Mouse (Mus musculus): Measurements from ENCODE around the gene Gpc3. TPM values are rescaled to one million over a fixed set of nuclear protein-coding genes. Genes with fewer than 3 reads are reported as not detected.
"Not testable (repeated sequence)": the region's sequence is repeated elsewhere in the genome, so short reads cannot be mapped to it uniquely, and the experiment has no call there.

Gene Gpc3
- total RNA-seq, 1 experiment = 61.9 TPM

DNA sequence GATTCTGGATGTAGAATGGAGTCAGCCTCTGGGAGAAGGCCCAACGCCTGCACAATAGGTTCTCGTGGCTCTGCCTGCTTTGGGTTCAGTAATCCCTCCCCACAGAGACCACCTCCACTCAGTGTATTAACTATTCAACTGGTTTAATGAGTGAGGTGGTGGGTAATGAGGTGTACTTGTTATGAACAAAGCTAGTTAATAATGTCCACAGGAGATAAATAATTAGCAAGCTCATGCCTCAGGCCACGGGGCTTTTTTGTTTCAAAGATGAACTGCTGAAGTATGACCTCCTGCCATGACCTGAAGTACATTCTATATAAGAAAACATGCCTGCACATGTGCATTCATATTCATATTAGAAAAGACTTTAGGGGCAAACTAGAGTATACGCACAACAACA, 260.8 kb downstream of the Gpc3 start:
- TF ChIP-seq ZNF384 (IDR thresholded peaks at IDR 0.05; ENCODE audit: low read depth, low read length) = no peak
- no peak for TF ChIP-seq MAFK (IDR thresholded peaks at IDR 0.05; ENCODE audit: insufficient read depth, low read depth, low read length)
- no peak for TF ChIP-seq CHD2 (IDR thresholded peaks at IDR 0.05; ENCODE audit: low read depth, low read length)
- no peak for TF ChIP-seq HCFC1 (IDR thresholded peaks at IDR 0.05; ENCODE audit: borderline replicate concordance, insufficient read depth, low read length)
- no peak for TF ChIP-seq ZC3H11A (IDR thresholded peaks at IDR 0.05; ENCODE audit: borderline replicate concordance, low read depth, low read length)
- no peak overlapping the region for H3K4me3 ChIP-seq (ENCODE audit: insufficient read depth in 1 of 2, low read depth in 1 of 2, low read length in 2 of 2, poor library complexity in 1 of 2, severe bottlenecking in 1 of 2)
- no peak for DNase-seq (ENCODE audit: low read depth, low spot score)
- no peak overlapping the region for H3K27ac ChIP-seq (ENCODE audit: insufficient read depth, low read depth, low read length, poor library complexity, severe bottlenecking)
- peaks cover 0 to 4% of the 10 kb centered on the region in 2 experiments; a peak in 1 of 4 replicates for H3K4me1 ChIP-seq (ENCODE audit: control insufficient read depth in 2 of 2, insufficient read depth in 2 of 2, low read length in 2 of 2, poor library complexity in 1 of 2)
- in situ Hi-C loops (cut with MboI; ENCODE audit: low sequenced_read_pairs in 2 of 2, unreplicated experiment in 2 of 2) = no loop called here
- H3K9me3 ChIP-seq (ENCODE audit: control insufficient read depth, insufficient read depth, low read depth, low read length) = no peaks in the 10 kb centered on the region
- no peaks in the 10 kb centered on the region for H3K36me3 ChIP-seq (ENCODE audit: control insufficient read depth, insufficient read depth, low read length, poor library complexity, severe bottlenecking)
- H3K9ac ChIP-seq (ENCODE audit: insufficient read depth, low read depth, low read length, poor library complexity, severe bottlenecking) = no peak overlapping the region

- H3K4me3 ChIP-seq (ENCODE audit: insufficient read depth in 1 of 2, low read depth in 1 of 2, low read length in 2 of 2, poor library complexity in 1 of 2, severe bottlenecking in 1 of 2); H3K9me3 ChIP-seq (ENCODE audit: control insufficient read depth, insufficient read depth, low read depth, low read length); in situ Hi-C loops (cut with MboI; ENCODE audit: low sequenced_read_pairs in 2 of 2, unreplicated experiment in 2 of 2); DNase-seq (ENCODE audit: low read depth, low spot score); H3K9ac ChIP-seq (ENCODE audit: insufficient read depth, low read depth, low read length, poor library complexity, severe bottlenecking); H3K4me1 ChIP-seq (ENCODE audit: control insufficient read depth in 2 of 2, insufficient read depth in 2 of 2, low read length in 2 of 2, poor library complexity in 1 of 2); H3K36me3 ChIP-seq (ENCODE audit: control insufficient read depth, insufficient read depth, low read length, poor library complexity, severe bottlenecking): not testable (repeated sequence)
- H3K27ac ChIP-seq (ENCODE audit: insufficient read depth, low read depth, low read length, poor library complexity, severe bottlenecking) = peak overlapping the region; percentile 78
Observed at GRCm38 (mm10) chrX:52350631-52351030, 263.1 kb downstream of the Gpc3 start.

- DNase-seq (ENCODE audit: low read depth, low spot score) = peak; percentile 71
- H3K4me1 ChIP-seq (ENCODE audit: control insufficient read depth in 2 of 2, insufficient read depth in 2 of 2, low read length in 2 of 2, poor library complexity in 1 of 2) = peaks cover 3 to 7% of the 10 kb centered on the region in 2 experiments; a peak in 2 of 4 replicates
Observed at GRCm38 (mm10) chrX:52348773-52349172, 265.0 kb downstream of the Gpc3 start.

DNA sequence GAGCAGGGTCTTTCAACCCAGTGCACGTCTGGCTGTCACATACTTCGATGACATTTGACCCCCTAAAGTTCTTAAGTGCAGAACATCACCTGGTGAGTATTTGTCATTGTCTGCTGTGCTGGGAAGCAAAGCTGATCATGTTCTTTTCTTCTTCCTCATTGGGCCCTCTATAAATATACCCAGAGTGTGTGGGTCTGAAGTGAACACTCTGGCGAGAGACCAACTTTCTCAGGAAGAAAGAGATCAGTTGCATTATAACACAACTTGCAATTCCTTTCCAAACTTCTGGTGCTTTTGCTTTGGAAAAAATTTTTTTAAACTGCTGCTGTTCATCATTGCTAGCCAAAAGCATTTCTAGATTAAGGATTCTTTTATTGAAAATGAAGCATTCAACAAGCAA, 269.7 kb downstream of the Gpc3 start:
- no peak for TF ChIP-seq HCFC1 (IDR thresholded peaks at IDR 0.05; ENCODE audit: borderline replicate concordance, insufficient read depth, low read length)
- no peak for TF ChIP-seq ZNF384 (IDR thresholded peaks at IDR 0.05; ENCODE audit: low read depth, low read length)
- no peak for TF ChIP-seq CHD2 (IDR thresholded peaks at IDR 0.05; ENCODE audit: low read depth, low read length)
- TF ChIP-seq MAFK (IDR thresholded peaks at IDR 0.05; ENCODE audit: insufficient read depth, low read depth, low read length) = no peak
- no peak for TF ChIP-seq ZC3H11A (IDR thresholded peaks at IDR 0.05; ENCODE audit: borderline replicate concordance, low read depth, low read length)
- H3K4me1 ChIP-seq (ENCODE audit: control insufficient read depth in 2 of 2, insufficient read depth in 2 of 2, low read length in 2 of 2, poor library complexity in 1 of 2) = peaks cover 6 to 8% of the 10 kb centered on the region in 2 experiments; a peak in 2 of 4 replicates
- H3K9ac ChIP-seq (ENCODE audit: insufficient read depth, low read depth, low read length, poor library complexity, severe bottlenecking) = no peak overlapping the region
- DNase-seq (ENCODE audit: low read depth, low spot score) = no peak
- in situ Hi-C loops (cut with MboI; ENCODE audit: low sequenced_read_pairs in 2 of 2, unreplicated experiment in 2 of 2) = no loop called here
- H3K4me3 ChIP-seq (ENCODE audit: insufficient read depth in 1 of 2, low read depth in 1 of 2, low read length in 2 of 2, poor library complexity in 1 of 2, severe bottlenecking in 1 of 2) = no peak overlapping the region
- no peak overlapping the region for H3K27ac ChIP-seq (ENCODE audit: insufficient read depth, low read depth, low read length, poor library complexity, severe bottlenecking)
- no peaks in the 10 kb centered on the region for H3K9me3 ChIP-seq (ENCODE audit: control insufficient read depth, insufficient read depth, low read depth, low read length)
- H3K36me3 ChIP-seq (ENCODE audit: control insufficient read depth, insufficient read depth, low read length, poor library complexity, severe bottlenecking) = no peaks in the 10 kb centered on the region

More at GRCm38 (mm10) chrX:52348773-52349172, 265.0 kb downstream of the Gpc3 start:
- Histone ChIP-seq H3K4me3 (ENCODE audit: insufficient read depth in 1 of 2, low read depth in 1 of 2, low read length in 2 of 2, poor library complexity in 1 of 2, severe bottlenecking in 1 of 2) (no peak overlapping the region), H3K36me3 (ENCODE audit: control insufficient read depth, insufficient read depth, low read length, poor library complexity, severe bottlenecking) (no peaks in the 10 kb centered on the region), H3K27ac (ENCODE audit: insufficient read depth, low read depth, low read length, poor library complexity, severe bottlenecking) (peak overlapping the region; percentile 76; the same call in 1 of the 2 replicates), H3K9me3 (ENCODE audit: control insufficient read depth, insufficient read depth, low read depth, low read length) (no peaks in the 10 kb centered on the region), H3K9ac (ENCODE audit: insufficient read depth, low read depth, low read length, poor library complexity, severe bottlenecking) (no peak overlapping the region; the same call in 1 of the 2 replicates)
- TF ChIP-seq CHD2 (IDR thresholded peaks at IDR 0.05; ENCODE audit: low read depth, low read length) (no peak), HCFC1 (IDR thresholded peaks at IDR 0.05; ENCODE audit: borderline replicate concordance, insufficient read depth, low read length) (no peak), ZC3H11A (IDR thresholded peaks at IDR 0.05; ENCODE audit: borderline replicate concordance, low read depth, low read length) (no peak), MAFK (IDR thresholded peaks at IDR 0.05; ENCODE audit: insufficient read depth, low read depth, low read length) (no peak), ZNF384 (IDR thresholded peaks at IDR 0.05; ENCODE audit: low read depth, low read length) (no peak)
- in situ Hi-C loops (cut with MboI; ENCODE audit: low sequenced_read_pairs in 2 of 2, unreplicated experiment in 2 of 2) = no loop called here

DNA sequence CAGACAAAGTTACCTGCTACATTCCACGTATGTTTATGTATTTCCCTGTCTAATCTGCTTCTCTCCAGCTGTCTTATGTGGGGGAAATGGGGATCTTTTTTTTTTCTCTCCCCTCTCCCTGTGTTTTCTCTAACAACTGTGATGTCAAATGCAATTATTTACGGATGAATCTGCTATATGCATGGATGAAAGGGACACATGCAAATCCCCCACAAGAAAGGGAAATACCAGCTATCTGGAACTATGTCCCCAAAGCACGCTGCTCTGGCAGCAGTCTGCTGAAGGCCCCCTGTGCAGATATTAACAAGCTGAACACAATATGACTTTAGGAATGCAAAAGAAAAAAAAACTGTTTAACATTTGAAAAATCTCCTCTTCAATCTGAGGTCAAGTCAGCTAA, 273.5 kb downstream of the Gpc3 start:
- Histone ChIP-seq H3K4me1 (ENCODE audit: control insufficient read depth in 2 of 2, insufficient read depth in 2 of 2, low read length in 2 of 2, poor library complexity in 1 of 2) (peaks cover 2 to 3% of the 10 kb centered on the region in 2 experiments; a peak in 1 of 4 replicates), H3K4me3 (ENCODE audit: insufficient read depth in 1 of 2, low read depth in 1 of 2, low read length in 2 of 2, poor library complexity in 1 of 2, severe bottlenecking in 1 of 2) (no peak overlapping the region), H3K9me3 (ENCODE audit: control insufficient read depth, insufficient read depth, low read depth, low read length) (no peaks in the 10 kb centered on the region), H3K36me3 (ENCODE audit: control insufficient read depth, insufficient read depth, low read length, poor library complexity, severe bottlenecking) (no peaks in the 10 kb centered on the region), H3K27ac (ENCODE audit: insufficient read depth, low read depth, low read length, poor library complexity, severe bottlenecking) (no peak overlapping the region), H3K9ac (ENCODE audit: insufficient read depth, low read depth, low read length, poor library complexity, severe bottlenecking) (no peak overlapping the region)
- in situ Hi-C loops (cut with MboI; ENCODE audit: low sequenced_read_pairs in 2 of 2, unreplicated experiment in 2 of 2) = no loop called here
- DNase-seq (ENCODE audit: low read depth, low spot score) = no peak
- TF ChIP-seq CHD2 (IDR thresholded peaks at IDR 0.05; ENCODE audit: low read depth, low read length) = no peak
- no peak for TF ChIP-seq HCFC1 (IDR thresholded peaks at IDR 0.05; ENCODE audit: borderline replicate concordance, insufficient read depth, low read length)
- no peak for TF ChIP-seq ZC3H11A (IDR thresholded peaks at IDR 0.05; ENCODE audit: borderline replicate concordance, low read depth, low read length)
- no peak for TF ChIP-seq MAFK (IDR thresholded peaks at IDR 0.05; ENCODE audit: insufficient read depth, low read depth, low read length)
- TF ChIP-seq ZNF384 (IDR thresholded peaks at IDR 0.05; ENCODE audit: low read depth, low read length) = no peak
